Mouse (Mus musculus) G1E (cell line): ENCODE measurements around the gene Exosc7.

ENCODE experiments used
- CTCF ChIP-seq: IDR thresholded peaks from 2 replicates; pipeline ENCODE4 v1.5.1; 2012; ENCODE audit warnings: low read depth, low read length, inconsistent platforms, mixed read lengths
- GATA1 ChIP-seq: IDR thresholded peaks from 2 replicates; pipeline ENCODE4 v1.6.1; 2012; ENCODE audit warnings: borderline replicate concordance, low read length, inconsistent platforms, mixed read lengths
- GATA2 ChIP-seq: IDR thresholded peaks from 2 replicates; pipeline ENCODE4 v1.6.1; 2012; ENCODE audit warnings: low read depth, low read length, inconsistent platforms, borderline replicate concordance
- TAL1 ChIP-seq: conservative IDR thresholded peaks from 2 replicates; pipeline ENCODE4 v1.6.1; 2012; ENCODE audit warnings: low read depth, low read length, inconsistent platforms, mixed read lengths

DNA sequence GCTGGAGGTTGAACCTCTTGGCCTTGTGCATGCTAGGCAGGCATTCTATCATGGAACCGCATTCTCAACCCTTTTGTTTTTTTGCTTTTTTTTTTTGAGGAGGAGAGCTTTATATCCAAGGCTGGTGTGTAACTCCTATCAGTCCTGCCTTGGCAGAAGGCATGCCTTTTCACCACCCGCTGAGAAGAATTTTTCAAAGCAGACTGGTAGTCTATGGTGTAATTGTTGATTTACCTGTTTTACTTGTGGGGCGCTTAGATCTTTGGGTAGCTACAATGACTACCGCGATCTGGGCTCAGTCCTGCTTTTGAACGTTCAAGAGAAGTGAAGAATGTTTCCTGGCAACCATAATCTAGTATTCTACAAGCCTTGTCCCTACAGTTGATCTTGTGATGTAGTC lies 916 bp downstream of the Exosc7 start:
- TF ChIP-seq CTCF (no peak), GATA1 (no peak), TAL1 (no peak), GATA2 (no peak)
